In genomic region chr2:79172967-79173919, GRCm38 (mm10) we compare ENCODE assay signal across 13 mouse cellular contexts.
DNase-seq lines count a peak whose midpoint lies in the region; ATAC-seq lines count a peak whose summit lies in the region.
"Had no signal": no experiment of that assay in that cellular context is flagged by ENCODE, and none has a peak within 500 bp of the region (broad histone marks: within the 10 kb centered on the region; RNA-seq: fewer than 3 reads in every experiment).

No protein-coding gene starts in this region.

- ATAC-seq in CD4-positive, CD25-positive, alpha-beta regulatory T cell, adult 4 months: peak; percentile 87
- ATAC-seq in megakaryocyte, adult 5-6 weeks (ENCODE audit: poor library complexity, severe bottlenecking): 0 out of 2 replicates have a peak, but pooled peaks have one; percentile 43

- DNase-seq in Muller cell, postnatal 12 days (ENCODE audit: inconsistent ontology term): peak; percentile 63
- DNase-seq in induced T-regulatory cell, adult 2 months (ENCODE audit: low read depth): peak; percentile 24
- DNase-seq in urinary bladder, postnatal 4 days (ENCODE audit: low spot score in 2 of 2): no peak
- DNase-seq in cerebellum, adult 8-10 months: no peak
- no peak for DNase-seq in gastrocnemius, adult 8-10 months (ENCODE audit: low spot score in 2 of 2)
- DNase-seq: cerebellum, adult 2 months; gastrocnemius, postnatal 36 days; kidney, adult 9 months; lung, adult 18-20 months; right cerebral cortex, postnatal 14 days; thymus, postnatal 14 days had no signal

Comparison
In these comparisons a context has a peak if more than half of its experiments do, and no peak if none do; other contexts are left out.
1. DNase-seq: peak in Muller cell, postnatal 12 days (single experiment) and induced T-regulatory cell, adult 2 months (single experiment); none in urinary bladder, postnatal 4 days (0 of 2), cerebellum, adult 8-10 months (single experiment) and gastrocnemius, adult 8-10 months (0 of 2).